Mouse (Mus musculus): ENCODE results near the gene Gjc2.
"Not testable (repeated sequence)": the region's sequence is repeated elsewhere in the genome, so short reads cannot be mapped to it uniquely, and the experiment has no call there.

Gjc2 gene

DNA sequence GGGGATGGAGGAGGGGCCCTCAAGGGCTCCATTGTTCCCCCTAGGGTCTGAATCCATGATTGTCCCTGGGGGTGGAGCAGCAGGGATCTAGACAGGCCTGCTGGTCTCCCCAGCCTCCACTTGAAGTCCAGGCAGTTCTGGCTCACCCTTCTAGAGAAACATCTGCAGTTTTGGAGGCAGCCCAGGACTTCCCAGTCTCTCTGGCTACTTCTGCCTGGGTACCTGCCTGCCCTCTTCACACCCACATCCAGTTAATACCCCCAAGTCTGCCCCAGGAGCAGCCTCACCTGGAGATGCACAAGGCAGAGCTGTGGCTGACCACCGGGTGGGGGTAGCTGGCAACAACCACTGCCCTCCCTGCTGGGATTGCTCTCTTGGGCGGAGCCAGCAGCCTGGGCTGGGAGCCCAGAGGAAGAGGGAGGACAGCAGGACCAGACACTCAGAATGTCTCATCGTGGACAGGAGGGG is at the start of gene Gjc2:
Gene Gjc2, minus strand, starts transcription at position 350 of the 468 bp plus-strand sequence.
- DNase-seq (ENCODE audit: low spot score): peak; percentile 60

DNA sequence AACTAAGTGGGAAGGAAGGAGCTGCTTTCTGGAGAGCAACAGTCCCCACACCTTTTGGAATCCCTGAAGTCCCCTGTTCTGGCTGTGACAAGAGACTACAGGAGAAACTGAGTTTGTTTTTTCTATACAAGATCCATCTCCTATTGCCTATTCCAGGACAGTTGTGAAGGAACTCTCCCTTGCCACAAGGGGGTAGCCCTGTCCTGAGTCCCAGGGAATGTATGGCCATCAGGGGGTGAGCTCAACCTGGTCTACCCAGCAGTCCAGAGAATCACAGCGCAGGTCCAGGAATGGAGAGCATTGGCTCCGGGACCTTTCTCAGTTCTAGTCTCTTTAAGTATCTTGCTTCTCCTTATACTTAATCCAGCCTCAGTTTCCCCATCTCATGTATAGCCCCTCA is 49.8 kb upstream of the Gjc2 start:
- DNase-seq (ENCODE audit: low spot score): no peak

DNA sequence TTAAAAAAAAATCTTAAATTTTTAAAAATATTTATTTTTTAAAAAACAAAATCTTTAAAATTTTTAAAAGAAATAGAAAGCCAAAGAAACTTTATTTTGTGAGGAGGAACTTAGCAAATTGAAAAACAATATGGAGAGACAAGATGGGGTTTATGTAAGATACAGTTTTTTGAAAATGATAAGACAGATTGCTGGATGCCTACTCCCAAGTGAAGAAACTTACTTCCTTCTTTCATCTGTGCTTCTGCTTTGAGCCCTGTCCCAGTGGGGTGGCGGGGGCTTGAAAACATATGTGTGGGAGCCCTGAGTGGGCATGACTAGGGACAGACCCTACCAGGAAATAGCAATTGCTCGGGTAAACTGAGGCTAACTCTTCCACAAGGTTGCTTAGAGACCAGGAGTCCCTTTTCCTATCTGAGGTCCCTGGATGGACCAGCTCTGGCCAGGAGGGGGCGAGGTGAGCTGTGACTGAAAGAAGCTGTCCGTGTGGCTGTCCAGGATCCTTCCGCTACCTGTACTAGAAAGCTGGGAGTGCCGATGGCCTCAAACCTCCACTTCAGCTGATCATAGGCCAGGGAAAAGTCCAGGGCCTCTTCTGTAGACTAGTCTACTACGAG is 47.2 kb upstream of the Gjc2 start:
- DNase-seq (ENCODE audit: low spot score): peak; percentile 70

DNA sequence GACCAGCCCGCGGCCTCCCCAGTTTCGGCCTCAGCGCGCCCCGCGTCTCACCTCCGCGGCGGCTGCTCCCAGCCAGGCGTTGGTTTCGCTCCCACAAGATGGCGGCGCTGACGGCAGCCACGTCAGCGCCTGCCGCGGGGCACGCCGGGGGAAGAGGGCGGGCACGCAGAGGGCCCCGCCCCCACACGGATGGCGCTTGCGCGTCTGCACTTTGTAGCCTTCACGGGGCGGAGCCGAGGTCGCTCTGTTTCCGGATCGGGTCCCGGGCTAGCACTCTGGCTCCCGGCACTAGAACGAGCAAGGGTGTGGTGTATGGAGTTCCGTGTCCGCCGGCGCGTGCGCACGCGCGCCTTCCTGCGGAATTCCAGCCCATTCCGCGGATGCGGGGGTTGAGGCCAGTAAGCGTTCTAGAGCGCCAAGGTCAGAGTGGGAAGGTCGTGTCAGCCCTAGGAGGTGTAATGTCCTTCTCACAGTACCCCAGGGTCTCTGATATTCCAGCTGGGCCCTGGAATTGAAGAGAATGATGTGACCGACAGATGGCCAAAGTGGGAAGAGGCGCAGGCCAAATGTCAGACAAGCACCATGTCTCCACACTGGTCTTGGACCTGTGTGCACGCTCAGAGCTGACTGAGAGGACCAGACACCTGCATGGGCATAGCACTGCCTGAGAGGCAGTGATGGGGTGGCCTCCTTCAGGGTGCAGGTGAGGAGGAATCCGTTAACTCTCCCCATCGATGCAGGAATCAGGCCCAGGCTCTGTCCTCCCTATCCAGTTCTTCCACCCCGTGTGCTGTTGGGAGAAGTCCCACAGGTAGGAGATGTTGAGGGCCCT is 45.3 kb upstream of the Gjc2 start, which contains the start of gene Arf1:
Gene Arf1, minus strand, starts transcription at position 149 of the 832 bp plus-strand sequence.
- DNase-seq (ENCODE audit: low spot score): peak; percentile 97

DNA sequence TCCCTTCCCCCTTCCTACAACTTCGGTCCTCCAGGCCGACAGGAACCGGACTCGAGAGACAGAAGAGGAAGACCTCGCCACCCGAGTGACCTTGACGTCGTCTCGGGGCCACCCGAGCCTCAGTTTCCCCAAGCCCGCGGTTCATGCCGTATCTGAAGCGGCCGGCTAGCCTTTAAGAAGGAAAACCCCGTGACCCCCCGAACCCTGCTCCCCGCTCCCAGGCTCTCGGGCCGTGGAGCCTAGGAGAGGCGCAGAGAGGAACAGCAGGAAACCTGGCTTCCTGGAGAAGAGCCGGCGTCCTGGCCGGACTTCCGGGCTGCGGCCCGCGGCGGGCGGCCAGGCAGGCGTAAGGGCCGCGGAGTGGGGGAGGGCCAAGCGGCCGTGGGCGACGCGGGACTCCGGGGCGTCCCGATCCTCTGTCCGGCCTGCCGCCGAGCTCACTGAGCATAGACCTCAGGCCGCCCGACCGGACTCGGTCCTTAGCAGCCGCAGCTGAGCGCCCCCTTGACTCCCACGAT is 44.6 kb upstream of the Gjc2 start:
- peak; percentile 31 for DNase-seq (ENCODE audit: low spot score)

DNA sequence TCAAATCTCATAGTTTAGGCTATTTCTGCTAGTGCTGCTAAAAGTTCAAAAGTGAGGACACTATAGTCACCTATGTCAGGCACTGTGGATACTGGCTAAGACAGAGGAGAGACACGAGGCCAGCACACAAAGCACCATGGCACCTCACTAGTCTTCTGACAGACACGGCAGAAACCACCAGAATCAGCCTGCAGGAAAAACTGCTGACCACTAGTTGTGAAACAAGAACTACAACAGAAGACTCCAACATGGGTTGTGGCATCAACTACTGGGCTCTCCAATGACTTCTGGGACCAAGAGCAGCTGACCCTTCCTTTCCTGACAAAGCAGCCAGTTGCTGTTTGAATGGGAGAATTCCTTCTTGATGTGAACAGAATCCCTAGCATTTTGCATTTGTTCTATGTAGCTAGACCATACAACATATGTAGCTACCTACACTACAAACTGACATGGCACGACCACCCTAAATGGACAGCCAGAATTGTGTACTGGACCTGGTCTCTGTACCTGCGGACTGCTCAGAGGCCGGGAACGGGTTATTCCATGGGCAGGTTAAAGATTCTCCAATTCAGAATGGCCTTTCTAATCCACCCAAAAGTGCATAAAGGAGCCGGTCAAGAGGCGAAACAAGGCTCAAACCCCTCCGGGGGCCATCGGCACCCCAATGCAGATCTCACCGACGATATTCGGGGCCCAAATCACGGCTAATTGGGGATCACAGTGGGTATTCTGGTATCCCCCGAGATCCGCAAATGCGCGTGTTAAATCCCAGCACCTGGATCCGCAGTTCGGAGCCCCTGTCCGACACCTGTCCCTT is 44.0 kb upstream of the Gjc2 start:
- no peak for DNase-seq (ENCODE audit: low spot score)

DNA sequence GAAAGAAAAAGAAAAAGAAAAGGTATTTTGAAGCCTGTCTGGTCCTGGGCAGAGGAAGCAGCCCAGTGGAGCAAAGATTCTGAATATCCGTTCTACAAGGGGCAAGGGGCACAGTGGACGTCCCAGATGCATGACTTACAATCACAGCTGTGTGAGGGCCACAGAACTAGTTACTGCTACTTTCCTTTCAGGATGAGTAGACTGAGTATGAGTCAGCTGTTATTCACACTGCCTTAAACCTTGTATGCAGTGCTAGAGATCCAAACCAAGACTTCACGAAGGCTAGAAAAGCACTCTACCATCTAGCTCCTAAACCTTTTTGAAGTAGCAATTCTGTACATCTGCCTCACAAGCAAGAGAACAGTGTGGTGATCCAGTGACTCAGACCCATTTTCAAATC is 43.2 kb upstream of the Gjc2 start:
- no peak for DNase-seq (ENCODE audit: low spot score)

DNA sequence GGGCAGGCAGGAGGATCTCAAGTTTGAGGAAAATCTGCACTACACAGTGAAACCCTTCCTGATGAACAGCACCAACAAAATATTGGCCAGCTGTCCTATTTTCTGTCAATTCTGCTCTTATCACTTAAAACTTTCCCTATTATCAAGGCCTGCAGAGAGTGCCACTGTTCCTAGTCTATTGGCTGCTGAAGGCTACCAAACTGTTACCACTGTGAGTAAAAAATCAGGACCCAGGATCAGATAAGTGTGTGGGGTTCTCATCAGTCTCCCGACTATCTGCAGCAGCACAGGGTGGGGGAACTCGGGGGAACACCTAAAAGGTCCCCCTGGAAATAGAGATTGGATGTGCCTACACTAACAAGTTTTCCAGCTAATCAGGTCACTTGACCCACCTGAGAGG is 42.2 kb upstream of the Gjc2 start:
- no peak for DNase-seq (ENCODE audit: low spot score)

DNA sequence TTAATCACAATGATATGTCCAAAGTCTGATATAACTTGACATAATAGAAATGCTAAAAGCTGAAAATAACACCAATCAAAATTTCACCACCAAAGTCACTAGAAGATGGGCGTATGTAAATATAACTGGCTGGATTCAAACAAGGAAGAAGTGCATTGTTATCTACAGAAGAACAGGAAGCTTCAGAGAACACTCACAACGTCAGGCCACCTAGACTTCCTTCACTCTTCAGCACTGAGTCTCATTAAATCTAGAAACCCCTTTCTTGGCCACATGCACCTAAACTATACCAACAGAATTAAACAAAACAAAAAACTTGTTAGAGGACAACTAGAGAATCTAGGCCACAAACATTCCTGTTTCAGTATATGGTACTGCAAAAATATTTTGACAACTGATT is 41.5 kb upstream of the Gjc2 start:
- no peak for DNase-seq (ENCODE audit: low spot score)

DNA sequence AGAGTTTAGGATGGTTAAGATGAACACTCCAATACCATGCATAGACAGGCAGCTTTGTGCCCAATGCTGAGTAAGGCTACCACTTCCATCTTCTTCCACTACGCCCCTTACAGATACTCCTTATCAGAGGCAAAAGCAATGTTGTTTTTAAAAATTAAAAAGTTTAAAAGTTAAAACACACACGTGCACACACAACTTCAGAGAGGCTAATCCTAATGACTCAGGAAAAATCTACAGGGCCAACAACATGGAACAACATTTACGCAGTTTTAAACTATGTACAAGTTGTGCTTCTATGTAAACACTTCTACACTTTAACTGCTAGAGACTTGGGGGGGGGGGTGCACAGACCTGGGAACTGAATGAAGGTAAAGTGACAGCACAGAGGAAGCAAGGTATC is 41.0 kb upstream of the Gjc2 start:
- DNase-seq (ENCODE audit: low spot score): no peak

DNA sequence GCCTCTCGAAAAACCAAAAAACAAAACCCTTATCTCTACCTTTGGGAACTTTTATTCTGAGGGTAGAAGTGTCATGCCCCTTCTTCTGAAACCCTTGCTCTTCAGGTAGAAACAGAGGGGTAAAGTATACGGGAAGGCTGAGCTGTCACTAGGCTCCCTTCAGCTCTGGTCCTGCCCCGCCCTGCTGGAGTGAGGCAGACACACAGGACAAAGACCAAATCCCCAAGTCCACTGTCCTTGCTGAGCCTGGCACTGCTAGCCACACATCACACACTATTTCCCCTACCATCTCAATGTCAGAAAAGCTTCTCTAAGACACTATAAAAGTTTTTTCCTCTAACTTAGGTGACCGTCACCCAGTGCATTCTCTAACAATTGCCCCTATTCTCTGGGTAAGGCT is 39.3 kb upstream of the Gjc2 start:
- DNase-seq (ENCODE audit: low spot score): no peak

DNA sequence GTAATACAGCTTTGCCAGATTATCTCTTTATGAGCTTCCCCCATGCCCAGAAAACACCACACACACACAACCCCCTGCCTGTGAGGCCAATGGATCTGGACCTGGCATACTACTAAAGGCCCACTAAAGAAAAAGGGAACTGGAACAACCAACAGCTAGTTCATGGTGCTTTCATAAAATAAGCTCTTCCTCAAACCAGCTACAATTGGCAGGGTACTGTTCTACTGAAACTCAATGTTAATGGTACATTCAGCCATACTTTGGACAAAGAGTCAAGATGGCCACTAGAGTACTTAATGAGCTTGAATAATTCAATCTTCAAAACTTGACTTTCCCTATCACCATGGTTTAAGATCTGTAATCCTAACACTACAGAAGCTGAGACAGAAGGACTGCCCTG is 38.6 kb upstream of the Gjc2 start:
- no peak for DNase-seq (ENCODE audit: low spot score)

DNA sequence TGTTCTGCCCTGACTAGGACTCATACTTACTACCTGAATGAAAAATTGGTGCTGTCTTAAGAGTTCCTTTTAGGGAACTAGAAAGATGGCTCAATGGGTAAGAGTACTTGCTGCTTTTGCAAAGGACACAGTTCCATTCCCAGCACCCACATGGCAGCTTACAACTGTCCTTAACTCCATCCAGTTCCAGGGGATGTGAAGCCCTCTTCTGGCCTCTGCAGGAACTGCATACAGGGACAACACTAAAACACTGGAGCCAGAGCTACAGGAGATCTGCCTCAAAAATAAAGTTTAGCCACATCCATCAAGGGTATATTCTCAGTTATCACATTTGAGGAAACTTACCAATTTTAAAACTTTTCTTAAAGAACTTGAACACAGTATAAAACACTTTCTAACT is 36.1 kb upstream of the Gjc2 start:
- no peak for DNase-seq (ENCODE audit: low spot score)

DNA sequence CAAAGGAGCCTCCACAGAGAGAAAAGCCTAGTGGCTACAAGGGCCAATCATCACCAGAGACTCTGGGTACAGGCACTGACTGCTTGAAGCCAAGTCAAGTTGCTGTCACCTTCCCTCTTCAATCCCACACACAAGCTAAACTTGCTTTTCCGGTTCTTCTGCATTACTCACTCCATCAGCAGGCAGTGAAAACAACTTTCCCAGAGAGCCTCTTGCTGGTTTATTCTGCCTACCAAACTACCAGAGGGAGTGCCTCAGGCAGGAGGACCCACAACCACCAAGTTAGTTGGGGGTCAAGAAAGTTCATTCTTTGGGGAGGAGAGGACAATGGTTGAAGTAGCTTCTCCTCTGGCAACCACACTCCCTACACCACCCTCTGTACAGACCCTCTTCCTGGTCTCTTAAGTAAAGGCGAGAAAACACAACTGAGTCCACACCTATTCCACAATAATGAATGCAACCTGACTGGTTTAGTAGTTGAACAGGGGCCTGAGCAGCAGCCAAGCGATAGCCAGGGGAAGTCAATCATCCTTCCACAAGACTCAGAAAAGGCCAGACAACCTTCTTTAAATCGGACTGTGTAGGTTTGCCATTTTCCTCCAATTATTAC is 35.5 kb upstream of the Gjc2 start:
- DNase-seq (ENCODE audit: low spot score): no peak

DNA sequence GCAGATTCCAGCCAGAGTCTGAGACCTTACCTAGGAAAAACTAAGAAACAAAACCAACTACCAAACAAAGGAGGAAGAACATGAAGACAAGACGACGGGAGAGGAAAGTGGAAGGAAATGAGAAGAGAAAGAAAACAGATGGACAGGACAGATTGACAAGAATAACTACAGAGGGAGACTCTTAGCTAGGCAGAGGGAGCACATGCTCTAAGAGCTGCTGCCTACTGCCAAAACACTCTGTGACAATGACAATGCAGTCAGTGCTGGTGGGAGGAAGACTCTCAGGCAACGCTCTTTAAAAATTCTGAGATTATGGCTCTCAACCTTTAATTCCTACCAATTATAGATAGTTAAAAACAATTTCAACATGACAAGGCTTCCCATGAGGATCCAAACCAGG is 33.9 kb upstream of the Gjc2 start:
- DNase-seq (ENCODE audit: low spot score): no peak

DNA sequence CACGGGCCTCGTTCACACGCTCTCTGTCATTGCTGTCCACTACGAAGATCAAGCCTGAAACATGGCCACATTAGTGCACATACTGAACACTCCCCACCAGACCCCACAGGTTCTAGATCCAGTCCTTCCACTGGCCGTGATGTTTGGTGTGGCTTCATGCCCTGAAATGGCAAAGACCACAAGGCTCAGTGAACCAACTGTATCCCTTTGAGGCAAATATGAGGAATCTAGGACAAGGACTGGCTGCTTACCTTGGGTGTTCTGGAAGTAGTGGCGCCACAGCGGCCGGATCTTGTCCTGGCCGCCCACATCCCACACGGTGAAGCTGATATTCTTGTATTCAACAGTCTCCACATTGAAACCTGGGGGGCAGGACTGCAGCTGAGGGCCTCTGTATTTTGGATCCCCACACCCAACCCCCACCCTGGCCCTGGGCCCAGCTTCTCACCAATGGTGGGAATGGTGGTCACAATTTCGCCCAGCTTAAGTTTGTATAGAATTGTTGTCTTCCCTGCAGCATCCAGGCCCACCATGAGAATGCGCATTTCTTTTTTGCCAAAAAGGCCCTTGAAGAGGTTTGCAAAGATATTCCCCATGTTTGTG is 30.0 kb upstream of the Gjc2 start:
- DNase-seq (ENCODE audit: low spot score): no peak

DNA sequence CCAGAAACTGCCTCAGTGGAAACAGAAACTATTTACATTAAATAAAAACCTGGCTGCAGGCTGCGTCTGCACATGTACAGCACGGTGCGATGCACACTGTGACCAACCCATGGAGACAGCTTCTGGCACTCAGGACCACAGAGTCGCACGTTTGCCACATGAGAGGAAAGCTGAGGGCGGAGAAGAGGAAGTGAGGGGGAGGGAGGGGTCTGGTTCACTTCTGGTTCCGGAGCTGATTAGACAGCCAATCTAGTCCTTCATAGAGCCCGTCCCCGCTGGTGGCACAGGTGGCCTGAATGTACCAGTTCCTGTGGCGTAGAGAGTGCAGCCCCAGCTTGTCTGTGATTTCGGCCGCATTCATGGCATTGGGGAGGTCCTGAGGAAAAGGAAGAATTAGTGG is 29.3 kb upstream of the Gjc2 start:
- DNase-seq (ENCODE audit: low spot score): not testable (repeated sequence)

DNA sequence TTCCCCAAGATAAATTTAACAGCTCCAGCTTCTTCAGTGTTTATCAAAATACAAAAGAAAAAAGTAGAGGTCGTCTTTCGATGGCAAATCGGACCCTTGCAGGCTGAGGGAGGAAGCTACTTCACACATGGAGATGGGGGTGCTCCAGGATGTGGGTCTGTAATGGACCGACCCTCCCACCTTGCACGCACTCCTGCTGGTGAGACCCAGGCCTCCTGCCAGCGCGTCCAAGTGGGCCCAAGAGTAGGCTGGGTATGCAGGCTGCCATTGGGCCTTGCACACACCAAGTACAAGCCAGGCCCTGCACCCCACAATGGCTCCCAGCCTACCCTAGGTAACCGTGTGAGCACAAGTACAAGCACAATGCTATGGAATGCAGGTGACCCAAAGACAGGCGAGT is 28.5 kb upstream of the Gjc2 start:
- not testable (repeated sequence) for DNase-seq (ENCODE audit: low spot score)

DNA sequence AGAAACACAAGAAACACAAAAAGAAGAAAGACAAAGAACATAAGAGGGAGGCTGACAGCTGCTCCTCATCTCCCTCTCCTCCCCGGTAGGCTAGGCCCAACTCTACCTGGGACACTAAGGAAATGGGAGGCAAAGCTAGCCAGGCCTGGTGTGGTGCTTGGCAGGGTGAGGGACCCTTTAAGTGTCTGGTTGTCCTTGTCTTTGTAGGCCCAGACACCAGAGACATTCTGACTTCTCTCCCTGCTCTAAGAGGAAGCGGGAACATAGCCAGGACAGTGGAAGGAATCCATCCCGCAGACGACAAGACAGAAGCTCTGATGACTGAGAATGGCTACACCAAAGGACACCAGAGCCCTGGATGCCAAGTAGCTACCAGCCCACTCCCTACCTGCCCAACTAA is 27.0 kb upstream of the Gjc2 start:
- DNase-seq (ENCODE audit: low spot score): no peak

DNA sequence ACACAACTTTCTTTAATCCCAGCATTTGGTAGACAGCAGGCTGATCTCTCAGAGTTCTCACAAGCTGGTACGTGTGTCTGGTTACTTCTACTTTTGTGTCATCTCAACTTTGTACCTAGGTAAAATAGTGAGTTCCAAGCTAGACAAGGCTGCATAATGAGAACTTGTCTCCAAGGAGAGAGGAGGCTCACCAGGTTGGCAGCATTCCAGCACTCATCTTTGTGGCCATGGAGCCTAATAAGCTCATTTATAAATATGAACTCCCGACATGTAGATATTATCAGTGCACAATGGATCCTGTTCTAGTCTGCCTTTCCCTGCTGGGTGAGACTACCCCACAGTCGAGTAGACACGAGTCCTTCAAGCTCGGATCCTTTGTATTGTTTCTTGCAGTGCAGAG is 26.6 kb upstream of the Gjc2 start:
- DNase-seq (ENCODE audit: low spot score): no peak

DNA sequence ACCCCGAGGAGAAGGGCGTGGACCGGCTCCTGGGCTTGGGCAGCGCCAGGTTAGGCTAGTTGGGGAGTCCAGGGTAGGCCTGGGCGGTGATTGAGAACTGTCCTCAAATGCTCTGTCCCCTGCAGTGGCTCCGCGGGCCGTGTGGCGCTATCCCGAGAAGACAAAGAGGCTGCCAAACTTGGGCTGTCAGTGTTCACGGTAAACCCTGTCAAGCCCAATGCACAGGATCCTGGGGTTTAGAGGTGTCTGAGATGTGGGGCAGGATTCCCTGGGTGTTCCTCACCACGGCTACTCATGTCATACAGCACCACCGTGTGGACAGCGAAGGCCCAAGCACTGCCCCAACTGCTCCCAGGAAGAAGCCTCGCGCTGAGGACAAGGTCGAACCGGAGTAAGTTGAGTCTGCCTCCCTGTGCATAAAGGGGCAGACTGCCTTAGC is 26.0 kb upstream of the Gjc2 start:
- DNase-seq (ENCODE audit: low spot score): peak; percentile 64

All from layer of hippocampus, adult 11-12 months (tissue).